Mouse (Mus musculus) skeletal muscle tissue, postnatal 0 days (tissue): Measurements from ENCODE around the gene 4930524N10Rik. TPM values are rescaled to one million over a fixed set of nuclear protein-coding genes. Genes with fewer than 3 reads are reported as not detected.

Source experiments
- polyA plus RNA-seq: library from polyadenylated mRNA; unstranded; fragments of >200 nt; fragmentation: Nextera tagmentation; extraction: Ambion mirVana; gene quantifications from 2 replicates; pipeline ENCODE4 v1.2.1, GENCODE M21; 2015

Gene 4930524N10Rik
- polyA plus RNA-seq: not detected in 2 replicates

GRCm38 (mm10) chrX:154343292-154343691, at the start of gene 4930524N10Rik:
Gene 4930524N10Rik (minus strand): TSS chrX:154343392.

Other genes with a start within 250 kb of the 4930524N10Rik start
- gene Gm15140, start 222.7 kb downstream of the 4930524N10Rik start, polyA plus RNA-seq: not detected in 2 replicates
- gene Samt4, start 138.6 kb upstream of the 4930524N10Rik start, polyA plus RNA-seq: not detected in 2 replicates
- not detected in 2 replicates for gene Samt2, start 236.0 kb upstream of the 4930524N10Rik start, polyA plus RNA-seq